Mouse (Mus musculus) heart, postnatal 0 days (tissue): ENCODE measurements around the gene Prdm15. TPM values are rescaled to one million over a fixed set of nuclear protein-coding genes. Genes with fewer than 3 reads are reported as not detected.

ENCODE experiments used
- ATAC-seq: fragments of 200-750 bp; cut with Nextera tagmentation; 2 replicates; pipeline ENCODE4 v1.8.0; 2017; ENCODE audit warnings: low read depth, moderate number of reproducible peaks, moderate library complexity; ENCODE audit not compliant: insufficient read depth
- DNase-seq: peaks from one replicate; pipeline ENCODE4 v3.0.0-alpha.2; 2016; ENCODE audit warnings: low spot score
- H3K27ac ChIP-seq: fragments of 300-500 bp; sonication (generic); 2 replicates; pipeline ENCODE4 v1.5.1; 2014; ENCODE audit warnings: low read depth, mild to moderate bottlenecking
- H3K27me3 ChIP-seq: fragments of 300-500 bp; sonication (generic); 2 replicates; pipeline ENCODE4 v1.6.1; 2014; ENCODE audit warnings: low read length, mixed read lengths; ENCODE audit not compliant: control insufficient read depth, insufficient read depth
- H3K36me3 ChIP-seq: fragments of 300-500 bp; sonication (generic); replicated peaks from 2 replicates; pipeline ENCODE4 v1.6.1; 2014; ENCODE audit warnings: low read length, mixed read lengths; ENCODE audit not compliant: control insufficient read depth, insufficient read depth
- H3K4me1 ChIP-seq: fragments of 300-500 bp; sonication (generic); 2 replicates; pipeline ENCODE4 v1.6.1; 2014; ENCODE audit warnings: antibody characterized with exemption; ENCODE audit not compliant: control insufficient read depth, insufficient read depth
- H3K4me2 ChIP-seq: fragments of 300-500 bp; sonication (generic); 2 replicates; pipeline ENCODE4 v1.6.1; 2014; ENCODE audit warnings: low read depth, mild to moderate bottlenecking, low read length, moderate library complexity
- H3K4me3 ChIP-seq: fragments of 300-500 bp; sonication (generic); 2 replicates; pipeline ENCODE4 v1.5.1; 2014; ENCODE audit warnings: low read depth, low read length
- H3K9ac ChIP-seq: fragments of 300-500 bp; sonication (generic); replicated peaks from 2 replicates; pipeline ENCODE4 v1.6.1; 2014; ENCODE audit warnings: low read depth, low read length, mixed read lengths
- H3K9me3 ChIP-seq: fragments of 300-500 bp; sonication (generic); replicated peaks from 2 replicates; pipeline ENCODE4 v1.6.1; 2016; ENCODE audit warnings: low read length; ENCODE audit not compliant: control insufficient read depth
- CTCF ChIP-seq: IDR thresholded peaks from 2 replicates; pipeline ENCODE4 v1.5.1; 2016; ENCODE audit warnings: antibody characterized with exemption, control low read depth, low read depth
- EP300 ChIP-seq: IDR thresholded peaks from 2 replicates; pipeline ENCODE4 v1.6.1; 2016; ENCODE audit warnings: antibody characterized with exemption, low read depth
- WGBS: fragments of 180-500 bp; shearing (Covaris S2); extraction: QIAGEN DNeasy Blood & Tissue Kit; methylation state at CpG from one replicate; pipeline ENCODE4 v1.1.7; 2014; 5-methylcytosine and 5-hydroxymethylcytosine counted together
- microRNA-seq: library from miRNA; unstranded; fragments of <30 nt; microRNA quantifications from one replicate; pipeline ENCODE4, GENCODE M21; 2016
- polyA plus RNA-seq: library from polyadenylated mRNA; unstranded; fragments of >200 nt; fragmentation: Nextera tagmentation; extraction: Ambion mirVana; gene quantifications from 2 replicates; pipeline ENCODE4 v1.2.1, GENCODE M21; 2015
- total RNA-seq: library from RNA; depleted of rRNA; stranded (reverse); fragments of >200 nt; gene quantifications from 2 replicates; pipeline ENCODE4 v1.2.3, GENCODE M21; 2014; ENCODE audit warnings: low replicate concordance; rRNA removed

Gene Prdm15
- total and polyA plus RNA-seq, 2 experiments from 2014 or later, result 2.3 to 23.7 TPM

GRCm38 (mm10) chr16:97748421-97748820 lies 103.2 kb downstream of the Prdm15 start:
- WGBS, result 77% methylated on average over 6 of the region's 6 CpGs
- TF ChIP-seq CTCF, result no peak
- no peak for TF ChIP-seq EP300
- Histone ChIP-seq H3K9ac (no peak overlapping the region), H3K9me3 (no peaks in the 10 kb centered on the region), H3K4me1 (no peaks in the 10 kb centered on the region; the same call in 1 of the 2 replicates), H3K27ac (no peak overlapping the region), H3K4me2 (no peak overlapping the region), H3K4me3 (no peak overlapping the region), H3K27me3 (no peaks in the 10 kb centered on the region), H3K36me3 (no peaks in the 10 kb centered on the region)
- ATAC-seq, result no peak
- DNase-seq, result no peak

Small RNAs within 50 kb of the gene (microRNA-seq; reads per million reads assigned to microRNA genes)
- 0.54 reads per million for gene Mir6964

Other genes starting within 250 kb of the Prdm15 start
- 0.19 and 7.1 TPM in 2 replicates for gene Tmprss2, start 240.7 kb downstream of the Prdm15 start, total RNA-seq
- 0.11 and 0.21 TPM in 2 replicates for gene Tmprss2, start 240.7 kb downstream of the Prdm15 start, polyA plus RNA-seq
- 3.2 and 4.3 TPM in 2 replicates for gene Ripk4, start 88.1 kb downstream of the Prdm15 start, total RNA-seq
- gene Ripk4, start 88.1 kb downstream of the Prdm15 start, polyA plus RNA-seq, result 1.1 and 1.3 TPM in 2 replicates
- 12.7 and 22.3 TPM in 2 replicates for gene C2cd2, start 110.7 kb upstream of the Prdm15 start, total RNA-seq
- 9.2 and 10.5 TPM in 2 replicates for gene C2cd2, start 110.7 kb upstream of the Prdm15 start, polyA plus RNA-seq
- gene Zbtb21, start 110.8 kb upstream of the Prdm15 start, total RNA-seq, result 17.3 and 36.1 TPM in 2 replicates
- 3.3 and 4.6 TPM in 2 replicates for gene Zbtb21, start 110.8 kb upstream of the Prdm15 start, polyA plus RNA-seq
- 3.7 and 4.2 TPM in 2 replicates for gene B230307C23Rik, start 145.5 kb upstream of the Prdm15 start, total RNA-seq
- gene B230307C23Rik, start 145.5 kb upstream of the Prdm15 start, polyA plus RNA-seq, result 11.2 and 13.2 TPM in 2 replicates
- gene A630089N07Rik, start 230.6 kb upstream of the Prdm15 start, total RNA-seq, result 0.43 and 2.0 TPM in 2 replicates
- gene A630089N07Rik, start 230.6 kb upstream of the Prdm15 start, polyA plus RNA-seq, result 2.7 and 3.4 TPM in 2 replicates